Mouse (Mus musculus): ENCODE results near the gene Spata21. TPM values are rescaled to one million over a fixed set of nuclear protein-coding genes. Genes with fewer than 3 reads are reported as not detected.

Spata21 gene
- polyA plus RNA-seq, 1 experiment from 2014 or later, result not detected

- under 1% methylated on average over 67 of the region's 67 CpGs for WGBS
Measured at GRCm38 (mm10) chr4:141077681-141078509, 10.2 kb upstream of the Spata21 start, which contains the start of gene Necap2. Gene Necap2 (minus strand): TSS chr4:141078357.

GRCm38 (mm10) chr4:141078510-141079137 lies 9.5 kb upstream of the Spata21 start:
- Histone ChIP-seq H3K4me3 (ENCODE audit: low read depth, low read length) (no peak overlapping the region), H3K4me2 (ENCODE audit: low read depth, low read length) (no peak overlapping the region), H3K9me3 (replicated peaks; ENCODE audit: control insufficient read depth, low read length) (no peaks in the 10 kb centered on the region), H3K27me3 (ENCODE audit: control insufficient read depth, insufficient read depth, low read length) (no peaks in the 10 kb centered on the region), H3K4me1 (ENCODE audit: control insufficient read depth, insufficient read depth, low read length) (no peaks in the 10 kb centered on the region), H3K36me3 (replicated peaks; ENCODE audit: control insufficient read depth, insufficient read depth, low read depth, low read length) (no peaks in the 10 kb centered on the region), H3K27ac (replicated peaks; ENCODE audit: low read depth, low read length) (no peak overlapping the region), H3K9ac (replicated peaks; ENCODE audit: low read length) (no peak overlapping the region)
- no peak for ATAC-seq (replicated peaks; ENCODE audit: insufficient number of reproducible peaks, low FRiP score, low TSS enrichment, low read depth)
- WGBS, result 70% methylated on average over 18 of the region's 18 CpGs
- no peak for DNase-seq (ENCODE audit: low spot score)

More at GRCm38 (mm10) chr4:141077681-141078509, 10.2 kb upstream of the Spata21 start, which contains the start of gene Necap2:
- Histone ChIP-seq H3K9ac (replicated peaks; ENCODE audit: low read length) (peak within 1 kb of the TSS; percentile 83), H3K4me2 (ENCODE audit: low read depth, low read length) (peak within 1 kb of the TSS; percentile 91), H3K36me3 (replicated peaks; ENCODE audit: control insufficient read depth, insufficient read depth, low read depth, low read length) (no peaks in the 10 kb centered on the region), H3K27ac (replicated peaks; ENCODE audit: low read depth, low read length) (no peak within 1 kb of the TSS), H3K4me3 (ENCODE audit: low read depth, low read length) (peak within 1 kb of the TSS; percentile 89), H3K9me3 (replicated peaks; ENCODE audit: control insufficient read depth, low read length) (no peaks in the 10 kb centered on the region), H3K4me1 (ENCODE audit: control insufficient read depth, insufficient read depth, low read length) (no peaks in the 10 kb centered on the region), H3K27me3 (ENCODE audit: control insufficient read depth, insufficient read depth, low read length) (no peaks in the 10 kb centered on the region)
- peak; percentile 98 for DNase-seq (ENCODE audit: low spot score)
- peak; percentile 95 for ATAC-seq (replicated peaks; ENCODE audit: insufficient number of reproducible peaks, low FRiP score, low TSS enrichment, low read depth)

GRCm38 (mm10) chr4:141086862-141087261 lies 1.3 kb upstream of the Spata21 start:
- no peaks in the 10 kb centered on the region for H3K27me3 ChIP-seq (ENCODE audit: control insufficient read depth, insufficient read depth, low read length)
- H3K9me3 ChIP-seq (replicated peaks; ENCODE audit: control insufficient read depth, low read length), result no peaks in the 10 kb centered on the region
- H3K27ac ChIP-seq (replicated peaks; ENCODE audit: low read depth, low read length), result no peak overlapping the region
- no peaks in the 10 kb centered on the region for H3K36me3 ChIP-seq (replicated peaks; ENCODE audit: control insufficient read depth, insufficient read depth, low read depth, low read length)
- ATAC-seq (replicated peaks; ENCODE audit: insufficient number of reproducible peaks, low FRiP score, low TSS enrichment, low read depth) (no peak), DNase-seq (ENCODE audit: low spot score) (no peak)
- H3K4me1 ChIP-seq (ENCODE audit: control insufficient read depth, insufficient read depth, low read length), result no peaks in the 10 kb centered on the region
- H3K4me2 ChIP-seq (ENCODE audit: low read depth, low read length), result no peak overlapping the region
- no peak overlapping the region for H3K4me3 ChIP-seq (ENCODE audit: low read depth, low read length)
- no peak overlapping the region for H3K9ac ChIP-seq (replicated peaks; ENCODE audit: low read length)
- WGBS, result 74% methylated on average over 10 of the region's 10 CpGs

- H3K27ac ChIP-seq (replicated peaks; ENCODE audit: low read depth, low read length), result no peak overlapping the region
- H3K36me3 ChIP-seq (replicated peaks; ENCODE audit: control insufficient read depth, insufficient read depth, low read depth, low read length), result no peaks in the 10 kb centered on the region
- 67% methylated on average over 9 of the region's 9 CpGs for WGBS
- H3K4me2 ChIP-seq (ENCODE audit: low read depth, low read length), result no peak overlapping the region
- H3K27me3 ChIP-seq (ENCODE audit: control insufficient read depth, insufficient read depth, low read length), result no peaks in the 10 kb centered on the region
- no peak for ATAC-seq (replicated peaks; ENCODE audit: insufficient number of reproducible peaks, low FRiP score, low TSS enrichment, low read depth)
- H3K9ac ChIP-seq (replicated peaks; ENCODE audit: low read length), result no peak overlapping the region
- DNase-seq (ENCODE audit: low spot score), result no peak
- H3K4me1 ChIP-seq (ENCODE audit: control insufficient read depth, insufficient read depth, low read length), result no peaks in the 10 kb centered on the region
- H3K4me3 ChIP-seq (ENCODE audit: low read depth, low read length), result no peak overlapping the region
- H3K9me3 ChIP-seq (replicated peaks; ENCODE audit: control insufficient read depth, low read length), result no peaks in the 10 kb centered on the region
Measured at GRCm38 (mm10) chr4:141088714-141089113, 581 bp downstream of the Spata21 start.

- H3K4me2 ChIP-seq (ENCODE audit: low read depth, low read length), result no peak overlapping the region
- no peaks in the 10 kb centered on the region for H3K27me3 ChIP-seq (ENCODE audit: control insufficient read depth, insufficient read depth, low read length)
- WGBS, result 78% methylated on average over 9 of the region's 10 CpGs
- ATAC-seq (replicated peaks; ENCODE audit: insufficient number of reproducible peaks, low FRiP score, low TSS enrichment, low read depth) (no peak), DNase-seq (ENCODE audit: low spot score) (no peak)
- H3K9ac ChIP-seq (replicated peaks; ENCODE audit: low read length), result no peak overlapping the region
- no peaks in the 10 kb centered on the region for H3K36me3 ChIP-seq (replicated peaks; ENCODE audit: control insufficient read depth, insufficient read depth, low read depth, low read length)
- no peak overlapping the region for H3K4me3 ChIP-seq (ENCODE audit: low read depth, low read length)
- no peaks in the 10 kb centered on the region for H3K4me1 ChIP-seq (ENCODE audit: control insufficient read depth, insufficient read depth, low read length)
- no peak overlapping the region for H3K27ac ChIP-seq (replicated peaks; ENCODE audit: low read depth, low read length)
- H3K9me3 ChIP-seq (replicated peaks; ENCODE audit: control insufficient read depth, low read length), result no peaks in the 10 kb centered on the region
Measured at GRCm38 (mm10) chr4:141095016-141095415, 6.9 kb downstream of the Spata21 start.

GRCm38 (mm10) chr4:141096710-141097109 lies 8.6 kb downstream of the Spata21 start:
- no peaks in the 10 kb centered on the region for H3K27me3 ChIP-seq (ENCODE audit: control insufficient read depth, insufficient read depth, low read length)
- H3K4me1 ChIP-seq (ENCODE audit: control insufficient read depth, insufficient read depth, low read length), result no peaks in the 10 kb centered on the region
- DNase-seq (ENCODE audit: low spot score) (no peak), ATAC-seq (replicated peaks; ENCODE audit: insufficient number of reproducible peaks, low FRiP score, low TSS enrichment, low read depth) (no peak; the same call in 1 of the 2 replicates)
- no peak overlapping the region for H3K27ac ChIP-seq (replicated peaks; ENCODE audit: low read depth, low read length)
- H3K36me3 ChIP-seq (replicated peaks; ENCODE audit: control insufficient read depth, insufficient read depth, low read depth, low read length), result no peaks in the 10 kb centered on the region
- no peaks in the 10 kb centered on the region for H3K9me3 ChIP-seq (replicated peaks; ENCODE audit: control insufficient read depth, low read length)
- H3K9ac ChIP-seq (replicated peaks; ENCODE audit: low read length), result no peak overlapping the region
- 17% methylated on average over 9 of the region's 9 CpGs for WGBS
- no peak overlapping the region for H3K4me2 ChIP-seq (ENCODE audit: low read depth, low read length)
- H3K4me3 ChIP-seq (ENCODE audit: low read depth, low read length), result no peak overlapping the region

- Histone ChIP-seq H3K36me3 (replicated peaks; ENCODE audit: control insufficient read depth, insufficient read depth, low read depth, low read length) (no peaks in the 10 kb centered on the region), H3K4me3 (ENCODE audit: low read depth, low read length) (no peak overlapping the region), H3K4me2 (ENCODE audit: low read depth, low read length) (no peak overlapping the region), H3K27ac (replicated peaks; ENCODE audit: low read depth, low read length) (no peak overlapping the region), H3K27me3 (ENCODE audit: control insufficient read depth, insufficient read depth, low read length) (no peaks in the 10 kb centered on the region), H3K4me1 (ENCODE audit: control insufficient read depth, insufficient read depth, low read length) (no peaks in the 10 kb centered on the region), H3K9ac (replicated peaks; ENCODE audit: low read length) (no peak overlapping the region), H3K9me3 (replicated peaks; ENCODE audit: control insufficient read depth, low read length) (no peaks in the 10 kb centered on the region)
- WGBS, result 79% methylated on average over 4 of the region's 4 CpGs
- DNase-seq (ENCODE audit: low spot score) (no peak), ATAC-seq (replicated peaks; ENCODE audit: insufficient number of reproducible peaks, low FRiP score, low TSS enrichment, low read depth) (no peak)
Measured at GRCm38 (mm10) chr4:141098935-141099334, 10.8 kb downstream of the Spata21 start.

GRCm38 (mm10) chr4:141099956-141100355 lies 11.8 kb downstream of the Spata21 start:
- Histone ChIP-seq H3K36me3 (replicated peaks; ENCODE audit: control insufficient read depth, insufficient read depth, low read depth, low read length) (no peaks in the 10 kb centered on the region), H3K4me2 (ENCODE audit: low read depth, low read length) (no peak overlapping the region), H3K4me3 (ENCODE audit: low read depth, low read length) (no peak overlapping the region), H3K27me3 (ENCODE audit: control insufficient read depth, insufficient read depth, low read length) (no peaks in the 10 kb centered on the region), H3K9me3 (replicated peaks; ENCODE audit: control insufficient read depth, low read length) (no peaks in the 10 kb centered on the region), H3K27ac (replicated peaks; ENCODE audit: low read depth, low read length) (no peak overlapping the region), H3K4me1 (ENCODE audit: control insufficient read depth, insufficient read depth, low read length) (no peaks in the 10 kb centered on the region), H3K9ac (replicated peaks; ENCODE audit: low read length) (no peak overlapping the region)
- no peak for DNase-seq (ENCODE audit: low spot score)
- WGBS, result 79% methylated on average over 5 of the region's 5 CpGs
- no peak for ATAC-seq (replicated peaks; ENCODE audit: insufficient number of reproducible peaks, low FRiP score, low TSS enrichment, low read depth)
